Mouse (Mus musculus) heart, postnatal 0 days (tissue): ENCODE results near the gene Ankrd44.

Experiments used
- CTCF ChIP-seq: IDR thresholded peaks from 2 replicates; pipeline ENCODE4 v1.5.1; 2016; ENCODE audit warnings: antibody characterized with exemption, control low read depth, low read depth
- EP300 ChIP-seq: IDR thresholded peaks from 2 replicates; pipeline ENCODE4 v1.6.1; 2016; ENCODE audit warnings: antibody characterized with exemption, low read depth

DNA sequence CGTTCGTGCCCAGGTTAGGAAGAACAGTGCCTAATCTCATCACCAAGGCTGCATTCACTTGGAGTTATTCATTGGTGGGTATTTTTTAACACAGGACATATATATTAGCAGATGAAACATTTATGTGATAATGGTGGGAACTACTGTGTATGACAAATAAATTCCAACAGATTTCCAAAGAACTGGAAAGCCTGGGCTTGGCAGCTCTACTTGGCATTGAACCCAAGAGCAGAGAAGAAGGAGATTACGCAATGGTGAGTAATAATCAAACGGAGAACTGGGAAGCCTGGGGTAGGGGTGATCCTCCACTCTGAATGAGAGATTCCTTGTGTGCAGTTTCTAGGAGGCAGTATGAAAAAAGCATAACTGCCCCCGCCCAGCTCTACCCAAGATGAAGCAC lies 196.9 kb downstream of the Ankrd44 start:
- no peak for TF ChIP-seq CTCF
- no peak for TF ChIP-seq EP300
